Mouse (Mus musculus) midbrain, embryonic 11.5 days (tissue): ENCODE measurements around the gene Zc3h12c. TPM values are rescaled to one million over a fixed set of nuclear protein-coding genes. Genes with fewer than 3 reads are reported as not detected.

ENCODE experiments used
- ATAC-seq: fragments of 200-750 bp; cut with Nextera tagmentation; 2 replicates; pipeline ENCODE4 v1.8.0; 2017; ENCODE audit warnings: moderate TSS enrichment, moderate library complexity; ENCODE audit not compliant: low FRiP score
- DNase-seq: peaks from one replicate; pipeline ENCODE4 v3.0.0; 2015; ENCODE audit warnings: low spot score; ENCODE audit errors: missing footprints
- H3K27ac ChIP-seq: fragments of 300-500 bp; sonication (generic); 2 replicates; pipeline ENCODE4 v1.5.1; 2014; ENCODE audit warnings: low read depth, low read length
- H3K27me3 ChIP-seq: fragments of 300-500 bp; sonication (generic); 2 replicates; pipeline ENCODE4 v1.6.1; 2014; ENCODE audit warnings: mild to moderate bottlenecking, low read length, moderate library complexity, mixed read lengths; ENCODE audit not compliant: control insufficient read depth, insufficient read depth
- H3K36me3 ChIP-seq: fragments of 300-500 bp; sonication (generic); 2 replicates; pipeline ENCODE4 v1.6.1; 2014; ENCODE audit warnings: mild to moderate bottlenecking, low read length, moderate library complexity, mixed read lengths; ENCODE audit not compliant: control insufficient read depth, insufficient read depth
- H3K4me1 ChIP-seq: fragments of 300-500 bp; sonication (generic); 2 replicates; pipeline ENCODE4 v1.6.1; 2014; ENCODE audit warnings: low read length; ENCODE audit not compliant: control insufficient read depth, insufficient read depth
- H3K4me2 ChIP-seq: fragments of 300-500 bp; sonication (generic); 2 replicates; pipeline ENCODE4 v1.6.1; 2014; ENCODE audit warnings: mild to moderate bottlenecking, moderate library complexity
- H3K4me3 ChIP-seq: fragments of 300-500 bp; sonication (generic); 2 replicates; pipeline ENCODE4 v1.5.1; 2014; ENCODE audit warnings: low read depth, low read length
- H3K9ac ChIP-seq: fragments of 300-500 bp; sonication (generic); 2 replicates; pipeline ENCODE4 v1.6.1; 2014; ENCODE audit warnings: low read length
- H3K9me3 ChIP-seq: fragments of 300-500 bp; sonication (generic); 2 replicates; pipeline ENCODE4 v1.6.1; 2016; ENCODE audit warnings: low read length; ENCODE audit not compliant: control insufficient read depth
- WGBS: fragments of 180-500 bp; shearing (Covaris S2); extraction: QIAGEN DNeasy Blood & Tissue Kit; methylation state at CpG from one replicate; pipeline ENCODE4 v1.1.7; 2014; 5-methylcytosine and 5-hydroxymethylcytosine counted together
- polyA plus RNA-seq: library from polyadenylated mRNA; unstranded; fragments of >200 nt; fragmentation: Nextera tagmentation; extraction: Ambion mirVana; gene quantifications from 2 replicates; pipeline ENCODE4 v1.2.1, GENCODE M21; 2014

Zc3h12c gene
- 17.2 and 17.8 TPM in 2 replicates for polyA plus RNA-seq

DNA sequence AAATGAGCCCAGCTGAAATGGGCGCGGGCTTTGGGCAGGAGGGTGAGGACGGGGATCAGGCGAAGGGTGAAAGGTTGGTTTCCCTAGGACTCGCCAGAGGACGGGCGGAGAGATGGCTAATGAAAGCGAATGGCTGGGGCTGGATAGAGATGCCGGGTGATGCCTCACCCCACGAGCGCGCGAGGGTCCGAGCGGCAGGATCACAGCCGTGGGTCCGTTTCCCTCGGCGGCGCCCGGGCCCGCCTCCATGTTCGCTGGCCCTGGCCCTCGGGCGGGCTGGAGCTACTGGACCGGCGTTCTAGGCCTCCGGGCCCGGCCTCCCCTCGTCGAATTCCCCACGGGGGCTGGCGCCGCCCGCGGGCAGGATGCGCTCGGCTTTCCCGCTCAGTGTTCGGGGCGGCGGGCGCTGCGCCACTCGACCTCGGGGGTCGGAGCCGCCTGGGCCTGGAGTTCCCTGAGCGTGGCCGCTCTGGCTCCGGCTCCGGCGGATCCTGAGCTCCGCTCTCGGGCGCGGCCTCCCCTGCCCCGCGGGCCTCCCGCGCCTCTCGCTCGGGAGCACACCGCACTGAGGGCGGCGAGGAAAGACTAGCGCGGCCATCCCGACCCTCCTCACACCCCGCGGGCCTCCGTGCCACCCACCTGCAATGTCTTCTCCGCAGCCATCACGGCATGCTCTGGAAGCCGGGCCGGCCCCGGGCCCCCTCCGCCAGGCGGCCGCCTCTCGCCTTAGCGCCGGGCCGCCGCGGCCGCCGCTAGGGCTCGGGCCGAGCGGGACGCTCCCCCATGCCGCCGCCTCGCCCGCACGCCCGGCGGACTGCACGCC, at the start of gene Zc3h12c:
Gene Zc3h12c, minus strand, starts transcription at position 710 of the 823 bp plus-strand sequence.
- Histone ChIP-seq H3K9me3 (no peaks in the 10 kb centered on the region), H3K4me2 (peak within 1 kb of the TSS; percentile 68), H3K4me1 (peaks cover 10% of the 10 kb centered on the region; the same call in 1 of the 2 replicates), H3K36me3 (no peaks in the 10 kb centered on the region), H3K27me3 (peaks cover 2% of the 10 kb centered on the region; the same call in 1 of the 2 replicates), H3K9ac (peak within 1 kb of the TSS; percentile 99), H3K27ac (peak within 1 kb of the TSS; percentile 90), H3K4me3 (peak within 1 kb of the TSS; percentile 91)
- DNase-seq (peak; percentile 97), ATAC-seq (peak; percentile 85)
- under 1% methylated on average over 98 of the region's 100 CpGs for WGBS

DNA sequence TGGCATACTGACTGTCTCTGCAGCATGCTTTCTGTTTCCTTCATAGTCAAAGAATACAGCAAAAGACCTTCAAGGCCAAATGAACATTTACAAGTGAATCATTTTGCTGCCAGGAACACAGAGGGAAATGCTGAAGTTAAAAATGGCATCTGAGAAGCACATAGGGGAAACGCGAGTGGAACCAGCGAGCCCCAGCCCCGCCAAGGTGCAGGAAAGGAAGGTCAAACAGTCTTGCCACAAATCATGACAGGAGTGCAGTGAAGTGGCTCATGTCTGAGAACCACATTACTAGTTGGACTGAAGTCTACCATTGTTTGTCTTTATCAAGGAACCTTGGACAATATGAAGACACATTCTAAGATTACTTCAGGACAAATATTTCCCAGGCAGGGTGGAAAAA, 49.3 kb upstream of the Zc3h12c start:
- H3K27me3 ChIP-seq, result no peaks in the 10 kb centered on the region
- no peak overlapping the region for H3K4me3 ChIP-seq
- H3K9ac ChIP-seq, result no peak overlapping the region
- ATAC-seq, result no peak
- H3K4me2 ChIP-seq, result no peak overlapping the region
- peak; percentile 75 for DNase-seq
- H3K27ac ChIP-seq, result no peak overlapping the region
- no peaks in the 10 kb centered on the region for H3K9me3 ChIP-seq
- WGBS, result 85% methylated on average over 4 of the region's 4 CpGs
- H3K36me3 ChIP-seq, result no peaks in the 10 kb centered on the region
- H3K4me1 ChIP-seq, result no peaks in the 10 kb centered on the region

DNA sequence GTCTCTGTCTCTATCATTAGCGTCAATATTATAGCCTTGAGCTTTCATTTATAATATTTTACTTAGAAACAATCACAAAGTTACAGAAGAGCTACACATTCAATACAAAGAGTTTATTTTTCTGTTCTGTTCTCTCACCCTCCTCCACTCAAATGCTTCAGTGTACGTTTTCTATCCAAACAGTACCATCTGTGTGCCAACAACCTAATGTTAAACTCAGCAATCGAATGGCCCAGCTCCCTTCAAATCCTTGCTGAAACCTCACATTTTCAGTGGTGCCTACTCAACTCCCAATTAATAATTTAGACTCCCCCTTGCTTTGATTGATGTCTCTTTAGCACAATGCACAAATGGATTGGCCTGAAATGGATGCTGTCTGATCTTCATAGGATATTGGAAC, 46.9 kb upstream of the Zc3h12c start:
- H3K36me3 ChIP-seq, result no peaks in the 10 kb centered on the region
- WGBS, result 90% methylated on average over 3 of the region's 3 CpGs

DNA sequence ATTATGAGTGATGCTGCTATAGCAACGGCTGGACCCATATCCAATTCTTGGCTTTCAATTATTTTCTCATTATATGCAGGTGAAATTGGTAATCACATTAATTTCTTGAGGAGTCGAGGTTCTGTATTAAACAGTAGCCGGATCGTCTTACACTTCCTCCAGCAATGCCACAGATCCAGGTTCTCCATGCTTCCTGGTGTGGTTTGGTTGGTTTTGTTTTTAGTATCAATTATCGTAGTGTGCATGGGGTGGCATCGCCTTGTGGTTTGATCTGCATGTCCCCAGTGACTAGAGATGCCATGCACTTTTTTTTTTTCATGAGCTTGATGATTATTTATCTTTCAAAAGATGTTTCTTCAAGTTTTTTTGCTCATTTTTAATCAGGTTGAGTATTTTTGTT, 44.0 kb upstream of the Zc3h12c start:
- no peaks in the 10 kb centered on the region for H3K36me3 ChIP-seq
- H3K27ac ChIP-seq, result no peak overlapping the region
- no peak overlapping the region for H3K9ac ChIP-seq
- DNase-seq (no peak), ATAC-seq (no peak)
- H3K27me3 ChIP-seq, result no peaks in the 10 kb centered on the region
- WGBS, result 91% methylated on average over 6 of the region's 6 CpGs
- no peak overlapping the region for H3K4me2 ChIP-seq
- H3K4me1 ChIP-seq, result no peaks in the 10 kb centered on the region
- H3K9me3 ChIP-seq, result no peaks in the 10 kb centered on the region
- no peak overlapping the region for H3K4me3 ChIP-seq

More for the DNA sequence above, 46.9 kb upstream of the Zc3h12c start:
- Histone ChIP-seq H3K4me3 (no peak overlapping the region), H3K9ac (no peak overlapping the region), H3K27me3 (no peaks in the 10 kb centered on the region), H3K4me2 (no peak overlapping the region), H3K9me3 (no peaks in the 10 kb centered on the region), H3K27ac (no peak overlapping the region), H3K4me1 (no peaks in the 10 kb centered on the region)
- no peak for ATAC-seq
- no peak for DNase-seq

DNA sequence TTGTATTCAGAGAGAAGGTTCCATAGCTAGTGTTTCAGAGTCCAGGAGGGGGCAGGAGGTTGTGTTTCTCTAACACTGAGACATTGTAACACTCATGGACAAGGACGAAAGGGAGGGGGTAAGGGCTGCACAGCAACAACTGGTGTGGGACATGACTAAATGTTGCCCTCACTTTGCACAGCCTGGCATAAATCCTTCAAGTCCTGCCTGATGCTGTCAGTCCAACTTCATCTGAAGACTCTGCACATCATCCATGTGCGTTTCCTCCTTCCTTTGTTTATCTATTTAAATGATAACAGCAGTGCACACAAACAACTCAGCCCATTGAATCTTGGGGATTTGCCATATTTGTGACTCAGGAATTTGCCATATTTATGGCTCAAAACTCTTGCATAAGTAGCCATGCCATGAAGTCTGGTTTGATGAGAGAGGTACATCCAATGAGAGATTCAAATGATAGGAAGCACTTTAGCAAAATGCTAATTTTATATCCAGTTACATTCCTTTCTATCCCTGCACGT, 40.2 kb upstream of the Zc3h12c start:
- Histone ChIP-seq H3K9ac (no peak overlapping the region), H3K27ac (no peak overlapping the region), H3K4me2 (no peak overlapping the region), H3K27me3 (no peaks in the 10 kb centered on the region), H3K4me3 (no peak overlapping the region), H3K4me1 (no peaks in the 10 kb centered on the region), H3K9me3 (no peaks in the 10 kb centered on the region), H3K36me3 (no peaks in the 10 kb centered on the region)
- DNase-seq (no peak), ATAC-seq (no peak)
- WGBS, result 86% methylated on average over 3 of the region's 3 CpGs

DNA sequence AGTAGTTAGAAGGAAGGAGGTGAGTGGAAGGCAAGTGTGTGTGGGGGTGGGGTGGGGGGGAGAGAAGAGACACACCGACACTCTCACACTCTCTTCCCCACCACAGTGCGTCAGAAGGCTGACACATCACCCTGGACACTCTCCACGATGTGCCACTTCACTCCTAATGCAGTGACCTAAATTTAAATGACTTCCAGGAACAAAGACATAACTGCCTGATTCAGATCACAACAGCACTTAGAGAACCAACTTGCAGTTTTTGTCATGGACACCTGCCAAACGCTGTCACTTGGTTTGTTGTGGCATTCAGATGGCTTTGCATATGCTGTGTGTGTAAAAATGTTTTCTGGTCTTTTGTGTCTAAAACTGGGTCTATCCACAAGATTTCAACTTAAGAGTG, 34.8 kb upstream of the Zc3h12c start:
- DNase-seq, result no peak
- Histone ChIP-seq H3K36me3 (no peaks in the 10 kb centered on the region), H3K9me3 (no peaks in the 10 kb centered on the region), H3K9ac (no peak overlapping the region), H3K27ac (no peak overlapping the region), H3K27me3 (no peaks in the 10 kb centered on the region), H3K4me1 (no peaks in the 10 kb centered on the region), H3K4me2 (no peak overlapping the region), H3K4me3 (no peak overlapping the region)
- 91% methylated on average over 4 of the region's 4 CpGs for WGBS
- no peak for ATAC-seq

DNA sequence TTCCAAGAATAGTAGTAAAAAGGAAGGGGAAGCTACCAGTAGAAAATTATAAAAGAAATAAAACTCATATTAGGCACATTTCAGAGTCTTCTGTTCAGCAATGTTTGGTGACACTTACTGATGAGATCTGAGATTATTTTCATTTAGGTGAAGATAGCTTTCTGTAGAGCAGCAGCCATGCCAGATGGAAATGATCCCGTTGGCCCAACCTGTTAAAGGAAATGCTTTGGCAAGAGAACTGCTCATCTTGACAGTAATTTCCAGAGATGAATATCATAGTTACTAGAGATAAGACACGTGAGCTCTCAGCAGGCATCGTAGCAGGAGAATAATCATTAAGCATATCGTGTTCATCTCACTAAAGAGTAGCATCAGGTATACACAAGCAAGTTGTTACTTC, 31.9 kb upstream of the Zc3h12c start:
- H3K9ac ChIP-seq, result no peak overlapping the region
- no peak overlapping the region for H3K4me2 ChIP-seq
- H3K27ac ChIP-seq, result no peak overlapping the region
- no peak for ATAC-seq
- DNase-seq, result no peak
- no peaks in the 10 kb centered on the region for H3K36me3 ChIP-seq
- H3K9me3 ChIP-seq, result no peaks in the 10 kb centered on the region
- WGBS, result 90% methylated on average over 4 of the region's 4 CpGs
- no peak overlapping the region for H3K4me3 ChIP-seq
- no peaks in the 10 kb centered on the region for H3K4me1 ChIP-seq
- H3K27me3 ChIP-seq, result no peaks in the 10 kb centered on the region

DNA sequence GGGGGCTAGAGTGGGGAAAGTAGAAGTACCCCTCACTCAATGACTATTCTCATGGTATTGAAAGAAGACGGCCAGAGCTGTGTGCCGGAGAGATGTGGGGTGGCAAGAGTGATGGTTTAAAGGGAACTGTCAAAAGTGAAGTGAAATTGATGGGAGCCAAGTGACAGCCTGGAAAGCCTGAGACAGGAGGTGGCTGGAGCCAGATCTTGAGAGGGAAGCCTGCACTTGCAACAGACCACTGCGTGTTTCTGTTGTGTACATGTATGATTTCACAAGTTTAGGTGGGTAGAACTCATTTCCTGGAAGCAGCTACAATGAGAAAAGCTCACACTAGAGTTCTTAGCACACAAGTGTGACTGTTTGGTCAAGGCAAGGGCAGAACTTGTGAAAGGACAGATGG, 27.5 kb upstream of the Zc3h12c start:
- ATAC-seq (no peak), DNase-seq (no peak)
- H3K4me3 ChIP-seq, result no peak overlapping the region
- no peak overlapping the region for H3K27ac ChIP-seq
- no peaks in the 10 kb centered on the region for H3K9me3 ChIP-seq
- WGBS, result 89% methylated on average over 3 of the region's 3 CpGs
- H3K27me3 ChIP-seq, result no peaks in the 10 kb centered on the region
- no peaks in the 10 kb centered on the region for H3K4me1 ChIP-seq
- no peak overlapping the region for H3K9ac ChIP-seq
- H3K36me3 ChIP-seq, result no peaks in the 10 kb centered on the region
- no peak overlapping the region for H3K4me2 ChIP-seq

DNA sequence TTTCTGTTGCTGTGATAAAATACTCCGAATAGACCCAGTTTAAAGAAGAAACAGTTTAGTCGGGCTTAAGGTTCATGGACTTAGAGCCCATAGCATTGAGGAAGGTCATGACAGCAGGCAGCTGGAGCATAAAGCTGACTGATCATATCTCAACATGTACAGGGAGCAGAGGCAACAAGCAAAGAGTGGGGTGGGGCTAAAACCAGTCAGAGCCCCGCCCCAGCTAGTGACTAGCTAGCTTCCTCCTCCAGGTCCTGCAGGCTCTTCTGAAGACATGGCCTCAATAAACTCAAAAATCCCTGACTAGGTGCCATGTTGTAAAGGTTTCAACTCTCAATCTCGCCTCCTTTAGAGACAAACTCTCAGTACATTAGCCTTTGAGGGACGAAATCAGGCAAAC, 25.5 kb upstream of the Zc3h12c start:
- no peaks in the 10 kb centered on the region for H3K36me3 ChIP-seq
- H3K4me3 ChIP-seq, result no peak overlapping the region
- H3K4me2 ChIP-seq, result no peak overlapping the region
- no peaks in the 10 kb centered on the region for H3K9me3 ChIP-seq
- no peaks in the 10 kb centered on the region for H3K4me1 ChIP-seq
- H3K27me3 ChIP-seq, result no peaks in the 10 kb centered on the region
- no peak overlapping the region for H3K9ac ChIP-seq
- 92% methylated on average over 5 of the region's 5 CpGs for WGBS
- no peak for DNase-seq
- ATAC-seq, result no peak
- H3K27ac ChIP-seq, result no peak overlapping the region
